Mouse (Mus musculus): Measurements from ENCODE around the gene 4930579F01Rik.

4930579F01Rik gene

GRCm38 (mm10) chr3:138215395-138215989 lies 21.9 kb upstream of the 4930579F01Rik start:
- DNase-seq = no peak

GRCm38 (mm10) chr3:138212431-138212951 lies 18.9 kb upstream of the 4930579F01Rik start:
- DNase-seq = no peak

- DNase-seq = no peak
These were observed 16.9 kb upstream of the 4930579F01Rik start for GRCm38 (mm10) chr3:138210432-138211075.

- no peak for DNase-seq
These were observed 15.2 kb upstream of the 4930579F01Rik start for GRCm38 (mm10) chr3:138208821-138209220.

GRCm38 (mm10) chr3:138198722-138199068 lies 5.1 kb upstream of the 4930579F01Rik start:
- no peak for DNase-seq

GRCm38 (mm10) chr3:138197973-138198721 lies 4.5 kb upstream of the 4930579F01Rik start:
- peak; percentile 64 for DNase-seq

- DNase-seq = no peak
These were observed 3.9 kb upstream of the 4930579F01Rik start for GRCm38 (mm10) chr3:138197556-138197955.

- no peak for DNase-seq
These were observed 3.5 kb upstream of the 4930579F01Rik start for GRCm38 (mm10) chr3:138197093-138197492.

GRCm38 (mm10) chr3:138192260-138192659 lies 1.4 kb downstream of the 4930579F01Rik start:
- no peak for DNase-seq

- no peak for DNase-seq
These were observed 7.4 kb downstream of the 4930579F01Rik start for GRCm38 (mm10) chr3:138185995-138186930.

GRCm38 (mm10) chr3:138185290-138185689 lies 8.3 kb downstream of the 4930579F01Rik start:
- DNase-seq = no peak

- DNase-seq = no peak
These were observed 10.3 kb downstream of the 4930579F01Rik start for GRCm38 (mm10) chr3:138183371-138183770.

- DNase-seq = no peak
These were observed 11.6 kb downstream of the 4930579F01Rik start for GRCm38 (mm10) chr3:138182019-138182418.

GRCm38 (mm10) chr3:138175551-138175950 lies 18.1 kb downstream of the 4930579F01Rik start:
- no peak for DNase-seq

- no peak for DNase-seq
These were observed 20.3 kb downstream of the 4930579F01Rik start for GRCm38 (mm10) chr3:138173291-138173690.

- DNase-seq = no peak
These were observed 31.0 kb downstream of the 4930579F01Rik start for GRCm38 (mm10) chr3:138162553-138163183.

- no peak for DNase-seq
These were observed 32.0 kb downstream of the 4930579F01Rik start for GRCm38 (mm10) chr3:138161623-138162022.

GRCm38 (mm10) chr3:138156651-138157050 lies 37.0 kb downstream of the 4930579F01Rik start:
- no peak for DNase-seq

- DNase-seq = no peak
These were observed 38.6 kb downstream of the 4930579F01Rik start for GRCm38 (mm10) chr3:138155062-138155461.

GRCm38 (mm10) chr3:138148811-138149210 lies 44.8 kb downstream of the 4930579F01Rik start:
- DNase-seq = no peak

GRCm38 (mm10) chr3:138144642-138145171 lies 48.9 kb downstream of the 4930579F01Rik start, which contains the start of gene Mttp:
Gene Mttp (minus strand): TSS chr3:138144968.
- peak; percentile 65 for DNase-seq

All from cerebellum, adult 11-12 months (tissue).